Mouse (Mus musculus) heart, adult 18-20 months (tissue): Measurements from ENCODE around the gene Nfic. TPM values are rescaled to one million over a fixed set of nuclear protein-coding genes. Genes with fewer than 3 reads are reported as not detected.

Experiments used
- DNase-seq, 2 experiments: peaks; one replicate each; pipeline ENCODE4 v3.0.0; 2021 to 2022; ENCODE audit warnings: mixed read lengths in 1 of 2
- total RNA-seq, 2 experiments: library from RNA; stranded (reverse); gene quantifications; 2 replicates each; pipeline ENCODE4 v1.2.3; 2021

Gene Nfic
- total RNA-seq, 2 experiments from 2014 or later: 91.0 to 93.4 TPM

GRCm38 (mm10) chr10:81404082-81404481 lies 51.4 kb downstream of the Nfic start:
- no peak for DNase-seq

GRCm38 (mm10) chr10:81403511-81403910 lies 51.9 kb downstream of the Nfic start:
- DNase-seq: no peak

DNA sequence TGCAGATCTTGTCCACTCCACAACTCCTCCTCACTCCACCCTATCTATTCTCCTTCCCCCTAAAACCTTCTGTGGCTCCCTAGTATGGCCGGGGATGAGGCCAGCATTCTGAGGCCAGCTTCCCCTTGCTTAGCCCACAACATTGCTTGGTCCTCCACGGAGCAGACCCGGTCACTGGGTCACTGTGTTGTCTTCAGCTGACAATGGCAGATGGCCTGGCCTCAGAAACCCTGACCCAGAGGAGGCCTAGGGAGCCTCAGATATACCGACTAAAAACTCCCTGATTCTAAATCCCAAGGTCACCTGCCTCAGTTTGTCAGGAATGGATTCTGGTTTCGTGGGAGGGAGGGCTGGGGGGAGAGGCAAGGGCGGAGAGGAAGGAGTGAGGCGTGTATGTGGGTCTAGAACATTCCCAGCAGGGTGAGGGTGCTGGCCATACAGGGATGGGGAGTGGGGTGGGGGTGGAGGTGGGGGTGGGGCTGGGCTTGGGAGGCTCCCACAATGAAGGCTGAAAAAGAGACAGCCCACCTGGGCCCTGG lies 53.1 kb downstream of the Nfic start:
- no peak for DNase-seq

DNA sequence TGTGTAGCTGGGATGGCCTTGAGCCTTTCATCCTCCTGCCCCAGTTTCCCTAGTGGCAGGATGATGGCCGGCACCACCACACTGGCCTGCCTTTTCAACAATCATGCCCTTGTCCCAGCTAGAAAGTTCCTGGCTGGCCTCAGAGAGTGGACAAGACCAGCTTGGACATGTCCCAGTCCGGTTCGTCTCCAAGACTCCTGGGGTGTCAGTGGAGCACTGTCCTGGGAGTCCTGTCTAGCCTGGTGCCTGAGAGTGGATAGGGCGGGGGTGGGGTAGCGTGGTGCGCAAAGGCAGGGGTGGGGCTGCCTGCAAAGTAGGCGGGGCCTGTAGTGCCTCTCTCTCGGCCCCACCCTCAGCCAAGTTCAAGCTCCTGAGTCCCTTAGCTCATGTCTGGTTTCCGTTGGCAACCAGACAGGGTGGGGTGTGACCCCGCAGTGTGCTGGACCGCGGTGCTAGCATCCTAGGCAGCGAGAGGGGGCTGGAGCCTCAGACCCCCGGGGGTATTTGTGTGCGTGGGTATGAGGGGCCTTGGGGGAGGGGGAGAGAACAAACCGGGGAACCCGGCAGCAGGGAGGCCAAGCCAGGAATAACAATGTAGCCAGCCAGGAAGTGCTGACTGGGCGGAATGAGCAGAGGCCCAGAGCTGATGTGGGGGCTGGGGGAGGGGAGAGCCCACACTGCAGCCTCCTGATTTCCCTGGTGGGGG lies 53.8 kb downstream of the Nfic start:
- peak; percentile 86 to 93 for DNase-seq

- no peak for DNase-seq
Measured at GRCm38 (mm10) chr10:81401205-81401520, 54.3 kb downstream of the Nfic start.

- DNase-seq: no peak
Measured at GRCm38 (mm10) chr10:81400371-81401204, 54.8 kb downstream of the Nfic start.

DNA sequence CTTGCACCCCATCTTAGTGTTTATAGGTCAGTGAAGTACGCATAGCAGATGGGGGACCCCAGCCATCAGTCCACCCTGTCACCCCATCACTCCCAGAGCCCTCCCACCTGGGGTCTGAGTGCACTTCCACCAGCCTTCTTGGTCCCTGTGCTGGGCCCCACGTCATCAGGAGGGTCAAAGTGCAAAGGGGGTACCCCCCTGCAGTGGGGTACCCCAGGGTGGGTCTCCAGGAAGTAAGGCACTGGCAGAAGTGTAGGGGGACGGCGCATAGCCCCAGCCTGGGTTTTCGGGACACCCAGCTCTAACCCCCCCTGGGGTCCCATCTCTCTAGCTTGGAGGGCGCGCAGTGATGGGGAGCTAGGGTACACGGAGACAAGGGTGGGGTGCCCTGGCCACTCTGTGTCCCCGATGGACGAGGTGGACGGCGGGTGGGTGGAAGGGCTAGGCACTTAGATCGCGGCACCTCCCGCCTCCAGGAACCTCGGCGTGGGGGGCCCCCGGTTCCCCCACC lies 55.6 kb downstream of the Nfic start:
- DNase-seq: no peak

- DNase-seq: no peak
Measured at GRCm38 (mm10) chr10:81399296-81399695, 56.1 kb downstream of the Nfic start.

GRCm38 (mm10) chr10:81396749-81397148 lies 58.7 kb downstream of the Nfic start:
- no peak for DNase-seq

GRCm38 (mm10) chr10:81395865-81396264 lies 59.6 kb downstream of the Nfic start:
- no peak for DNase-seq

- DNase-seq: peak; percentile 68 to 86
Measured at GRCm38 (mm10) chr10:81395127-81395526, 60.3 kb downstream of the Nfic start.

DNA sequence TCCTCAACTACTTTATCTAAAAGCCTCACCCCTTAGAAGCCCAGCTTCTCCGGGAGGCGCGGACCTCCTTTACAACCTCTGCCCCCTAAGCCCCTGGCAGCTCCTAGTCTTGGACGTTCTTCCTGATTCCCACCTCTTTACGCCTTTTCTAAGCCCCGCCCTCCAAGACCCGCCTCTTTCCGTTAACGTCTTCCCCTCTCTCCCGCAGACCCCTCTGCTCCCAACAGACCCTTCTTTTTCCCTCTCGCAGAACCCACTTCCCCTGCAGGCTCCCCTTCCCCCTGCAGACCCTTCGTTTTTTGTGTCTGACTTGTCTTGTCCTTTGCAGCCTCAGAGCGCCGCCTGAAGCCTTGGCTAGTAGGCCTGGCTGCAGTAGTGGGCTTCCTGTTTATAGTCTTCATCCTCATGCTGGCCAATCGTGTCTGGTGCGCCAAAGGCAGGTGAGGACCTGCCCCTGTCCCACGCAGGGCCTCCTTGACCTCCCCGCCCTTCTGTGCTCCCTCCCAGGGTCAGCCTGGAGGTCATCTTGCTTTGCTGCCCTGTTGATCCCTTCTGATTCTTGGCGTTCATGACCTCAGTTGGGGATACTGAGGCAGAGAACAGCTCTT lies 61.9 kb downstream of the Nfic start:
- DNase-seq: peak; percentile 58 to 73

DNA sequence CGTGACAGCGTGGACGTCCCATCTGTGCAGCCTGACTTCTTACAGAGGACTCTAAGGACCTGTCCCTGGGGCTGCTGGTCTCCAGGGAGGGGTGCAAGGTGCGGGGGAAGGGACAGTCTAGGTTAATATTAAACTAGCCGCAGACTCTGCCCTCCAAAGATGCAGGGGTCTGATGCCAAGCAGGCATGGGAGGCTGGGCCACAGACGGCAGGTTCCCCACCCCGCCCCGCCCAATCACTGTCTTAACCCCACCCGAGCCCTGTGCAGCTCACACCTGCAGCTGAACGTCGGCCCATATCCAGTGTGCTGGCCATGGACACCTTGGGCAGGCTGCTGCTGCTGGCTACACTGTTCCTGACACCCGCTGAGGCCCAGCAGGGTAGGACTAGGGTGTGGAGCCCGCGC lies 62.7 kb downstream of the Nfic start, which contains the start of gene Smim24:
Smim24 (plus strand) TSS at position 271 of the 405 bp plus-strand sequence.
- DNase-seq: no peak

- DNase-seq: no peak
Measured at GRCm38 (mm10) chr10:81392270-81392669, 63.2 kb downstream of the Nfic start.

DNA sequence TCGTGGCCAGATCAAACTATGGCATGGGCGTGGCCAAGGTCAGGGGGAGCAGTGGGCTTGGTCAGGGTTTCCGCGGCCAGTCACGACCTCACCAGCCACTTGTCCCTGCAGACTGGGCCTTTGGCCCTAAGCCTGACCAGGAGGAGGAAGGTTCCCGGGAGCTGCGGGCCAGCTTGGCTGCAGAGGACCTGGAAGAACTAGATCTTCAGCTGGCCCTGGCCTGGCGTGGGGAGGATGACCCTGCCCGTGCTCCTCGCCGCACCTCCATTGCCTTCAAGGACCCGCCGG lies 64.8 kb downstream of the Nfic start:
- DNase-seq: no peak

DNA sequence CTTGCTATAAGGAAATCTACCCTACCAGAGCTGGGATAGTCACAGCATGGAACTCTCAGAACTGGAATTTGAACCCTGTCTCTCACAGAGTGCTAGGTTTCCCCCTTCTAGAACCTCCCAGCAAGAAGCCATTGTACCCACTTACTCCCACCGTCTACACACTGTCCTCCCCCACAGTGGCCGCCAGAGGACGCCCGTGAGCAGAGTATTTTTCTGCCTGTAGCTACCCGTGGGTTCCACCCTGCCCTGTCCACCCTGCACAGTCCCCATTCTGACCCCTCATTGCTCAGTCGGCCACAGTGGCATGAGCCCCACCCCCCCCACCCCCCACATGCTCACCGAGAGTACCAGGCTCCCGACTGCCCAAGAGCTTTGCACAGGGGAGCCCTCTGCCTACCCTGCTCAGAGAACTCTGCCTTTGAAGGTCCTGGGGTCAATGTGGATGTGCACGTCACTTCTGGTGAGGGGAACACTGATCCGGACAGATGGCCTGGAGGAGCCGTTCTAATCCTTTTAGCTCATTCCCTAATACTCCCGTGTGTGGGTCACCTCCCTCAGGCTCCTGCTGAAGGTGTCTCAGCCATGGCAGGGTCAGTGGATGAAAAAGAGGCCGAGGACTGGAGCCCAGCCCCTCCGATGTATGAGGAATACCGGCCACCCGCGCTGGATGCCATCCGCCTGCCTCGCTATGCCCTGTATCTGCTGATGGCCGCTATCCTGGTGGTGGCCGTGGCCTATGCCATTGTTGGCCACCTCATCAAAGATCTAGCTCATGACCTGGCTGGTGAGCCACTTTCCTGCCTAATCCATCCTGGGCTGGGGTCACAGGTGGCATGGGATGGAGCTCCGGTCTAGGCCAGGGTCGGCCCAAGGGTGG lies 65.4 kb downstream of the Nfic start:
- peak; percentile 69 to 88 for DNase-seq

DNA sequence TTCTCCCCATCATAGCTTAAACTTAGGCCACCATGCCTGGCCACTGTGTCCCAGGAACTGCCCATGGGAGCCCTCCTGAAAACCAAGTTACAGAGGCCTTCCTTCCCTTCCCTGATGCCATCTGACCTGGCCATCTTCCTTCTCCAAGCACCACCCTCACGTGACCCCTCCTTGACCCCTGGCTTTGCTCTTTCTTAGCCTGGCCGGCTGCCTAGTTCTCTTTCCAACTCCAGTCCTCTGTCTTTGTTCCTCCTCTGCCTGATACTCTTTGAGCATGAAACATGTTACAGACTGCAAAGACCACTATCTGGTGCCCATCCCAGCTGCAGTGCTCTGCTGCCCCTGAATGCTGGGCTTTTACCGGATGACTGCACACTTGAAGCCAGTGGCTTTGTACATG lies 66.1 kb downstream of the Nfic start:
- DNase-seq: peak in 1 of 2 experiments; percentile 53

DNA sequence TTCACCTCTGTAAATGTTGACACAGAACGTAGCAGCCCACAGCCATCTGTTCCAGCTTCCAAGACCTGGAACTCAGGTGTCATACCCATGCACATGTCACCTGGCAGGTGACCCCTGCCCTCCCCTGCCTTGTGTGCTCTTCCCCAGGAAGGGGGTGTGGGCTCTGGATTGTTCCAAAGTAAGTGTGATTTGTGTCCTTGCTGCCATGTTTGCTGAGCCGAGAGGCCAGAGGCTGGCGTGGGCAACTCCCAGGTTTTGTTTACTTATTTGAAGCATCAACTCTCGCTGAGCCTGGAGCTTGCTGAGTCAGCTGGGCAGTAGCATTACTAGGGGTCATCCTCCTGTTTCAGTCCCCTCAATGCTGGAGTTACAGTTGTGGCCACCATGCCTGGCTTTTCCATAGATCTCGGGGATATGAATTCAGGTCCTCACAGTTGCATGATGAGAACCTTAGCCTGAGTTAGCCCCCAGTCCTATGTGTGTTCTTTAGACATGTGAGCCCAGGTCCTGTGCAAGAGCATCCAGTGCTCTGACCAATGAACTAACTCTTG lies 66.9 kb downstream of the Nfic start, which contains the start of gene Gm48552:
Gm48552 (plus strand) TSS at position 501 of the 551 bp plus-strand sequence.
- no peak for DNase-seq

DNA sequence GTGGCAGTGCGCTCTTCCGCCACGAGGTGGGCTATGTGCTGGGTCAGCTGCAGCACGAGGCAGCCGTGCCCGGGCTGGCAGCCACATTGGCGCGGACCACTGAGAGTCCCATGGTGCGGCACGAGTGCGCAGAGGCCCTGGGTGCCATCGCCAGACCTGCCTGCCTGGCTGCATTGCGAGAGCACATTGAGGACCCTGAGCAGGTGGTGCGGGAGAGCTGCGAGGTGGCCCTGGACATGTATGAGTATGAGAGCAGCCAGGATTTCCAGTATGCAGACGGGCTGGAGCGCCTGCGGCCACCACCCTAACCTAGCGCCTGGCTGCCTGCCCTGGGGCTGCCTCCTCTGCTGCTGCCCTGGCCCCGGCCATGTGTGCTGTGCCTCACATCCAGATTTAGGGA lies 67.7 kb downstream of the Nfic start:
- DNase-seq: no peak

GRCm38 (mm10) chr10:81385603-81386306 lies 69.7 kb downstream of the Nfic start:
- DNase-seq: no peak

DNA sequence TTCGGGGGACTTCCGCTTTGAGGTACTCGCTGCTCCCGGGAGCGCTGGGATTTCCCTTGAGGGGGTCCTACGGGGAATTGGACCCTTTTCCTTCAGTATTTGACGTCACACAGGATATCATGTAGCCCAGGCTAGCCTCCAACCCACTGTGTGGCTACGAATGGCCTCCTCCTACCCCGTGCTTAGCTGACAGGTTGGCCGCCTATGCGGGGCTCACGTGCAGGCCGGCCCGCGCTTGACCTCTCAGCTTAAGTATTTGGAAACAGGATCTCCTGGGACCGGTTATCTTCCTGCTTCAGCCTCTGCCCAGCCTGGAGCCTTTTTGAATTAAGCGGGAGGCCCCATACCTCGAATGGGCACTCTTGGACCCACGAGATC lies 70.8 kb downstream of the Nfic start:
- no peak for DNase-seq
